Mouse (Mus musculus): ENCODE measurements around the gene 3110009E18Rik. TPM values are rescaled to one million over a fixed set of nuclear protein-coding genes. Genes with fewer than 3 reads are reported as not detected.
A peak's percentile ranks its signal among the peaks of the same experiment; 100 is the strongest.

The 3110009E18Rik gene
- polyA plus RNA-seq, 1 experiment = 4.6 TPM

DNA sequence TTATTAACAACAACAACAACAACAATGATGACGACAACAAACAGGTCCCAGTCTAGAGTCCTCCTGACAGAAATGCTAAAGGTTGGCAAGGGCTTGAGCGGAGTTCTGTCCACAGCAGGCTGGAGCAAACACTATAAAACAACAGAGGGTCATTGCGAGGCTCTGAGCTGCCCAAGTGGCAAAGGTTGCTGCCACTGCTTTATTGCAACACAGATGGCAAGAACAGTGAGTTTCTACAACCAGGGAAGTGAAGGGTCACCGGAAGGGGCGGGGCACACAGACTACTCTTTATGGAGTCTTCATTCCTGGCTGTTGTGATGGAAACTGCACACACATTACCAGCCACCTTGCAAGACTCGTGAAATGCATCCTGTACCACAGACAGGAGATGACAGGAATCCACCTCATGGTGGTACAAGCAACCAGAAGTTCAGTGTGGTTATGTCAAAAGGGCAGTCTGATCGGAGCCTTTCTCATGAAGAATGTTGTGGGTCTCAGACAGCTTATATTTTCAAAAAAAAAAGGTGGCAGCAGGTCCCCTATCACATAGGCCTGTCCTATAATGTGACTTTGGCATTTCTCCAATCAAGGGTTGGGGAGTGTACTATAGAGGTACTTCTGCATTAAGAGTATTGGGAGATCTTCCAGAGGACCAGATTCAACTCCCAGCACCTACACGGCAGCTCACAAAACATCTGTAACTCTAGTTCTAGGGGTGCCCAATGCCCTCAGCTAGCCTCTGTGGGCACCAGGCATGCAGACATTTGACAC lies 20.3 kb upstream of the 3110009E18Rik start:
- DNase-seq (ENCODE audit: extremely low spot score in 1 of 2, low spot score in 1 of 2) = no peak

DNA sequence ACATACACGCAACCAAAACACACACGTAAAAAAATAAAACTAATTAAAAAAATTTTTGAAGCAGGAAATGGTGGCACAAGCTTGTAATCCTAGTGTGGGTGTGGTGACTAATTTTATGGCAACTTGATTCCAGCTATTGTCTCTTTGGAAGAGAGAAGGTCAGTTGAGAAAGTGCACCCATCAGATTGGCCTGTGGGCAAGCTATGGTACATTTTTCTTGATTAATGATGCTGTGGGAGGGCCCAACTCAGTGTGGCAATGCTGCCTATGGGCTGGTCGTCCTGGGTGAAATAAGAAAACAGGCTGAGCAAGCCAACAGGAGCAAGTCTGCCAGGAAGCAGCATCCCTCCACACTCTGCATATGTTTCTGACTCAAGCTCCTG lies 19.8 kb upstream of the 3110009E18Rik start:
- no peak for DNase-seq (ENCODE audit: extremely low spot score in 1 of 2, low spot score in 1 of 2)

DNA sequence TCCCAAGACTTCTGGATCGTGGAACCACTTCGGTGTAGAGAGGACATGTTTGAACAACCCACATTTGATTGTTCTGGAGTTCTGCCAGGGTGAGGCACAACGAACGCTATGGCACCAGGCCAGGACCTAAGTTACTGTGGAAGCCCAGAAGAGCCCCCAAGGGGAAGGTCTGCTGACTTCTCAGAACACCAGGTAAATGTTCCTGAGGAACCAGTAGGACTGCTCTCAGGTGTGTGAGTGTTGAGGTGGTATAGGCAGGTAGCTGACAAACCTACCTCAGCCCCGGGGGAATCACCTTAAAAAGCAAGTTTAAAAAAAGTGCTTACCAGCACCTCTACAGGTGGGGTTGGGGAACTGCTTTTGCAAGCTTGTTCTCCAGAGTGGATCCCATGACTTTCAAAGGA lies 15.4 kb upstream of the 3110009E18Rik start:
- no peak for DNase-seq (ENCODE audit: extremely low spot score in 1 of 2, low spot score in 1 of 2)

- no peak for DNase-seq (ENCODE audit: extremely low spot score in 1 of 2, low spot score in 1 of 2)
These were observed 11.1 kb upstream of the 3110009E18Rik start for GRCm38 (mm10) chr1:120109741-120110432.

DNA sequence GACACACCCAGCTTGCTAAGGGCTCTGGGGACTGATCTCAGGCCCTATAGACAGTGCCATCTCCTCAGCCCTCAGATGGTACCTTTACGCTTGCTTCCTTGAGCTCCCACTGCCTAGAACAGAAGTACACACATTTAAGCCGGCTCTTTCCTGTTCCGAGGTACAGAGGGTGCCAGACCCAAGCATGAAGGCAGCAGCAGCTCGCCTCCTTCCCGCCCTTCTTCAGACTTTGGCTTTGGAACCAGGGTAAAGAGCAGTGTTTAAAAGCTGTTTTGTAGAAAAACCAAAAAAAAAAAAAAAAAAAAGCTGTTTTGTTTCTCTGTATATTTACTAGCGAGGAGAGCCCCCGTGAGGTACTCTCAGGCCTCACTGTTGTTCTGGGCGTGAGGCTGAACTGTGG lies 9.2 kb upstream of the 3110009E18Rik start:
- no peak for DNase-seq (ENCODE audit: extremely low spot score in 1 of 2, low spot score in 1 of 2)

DNA sequence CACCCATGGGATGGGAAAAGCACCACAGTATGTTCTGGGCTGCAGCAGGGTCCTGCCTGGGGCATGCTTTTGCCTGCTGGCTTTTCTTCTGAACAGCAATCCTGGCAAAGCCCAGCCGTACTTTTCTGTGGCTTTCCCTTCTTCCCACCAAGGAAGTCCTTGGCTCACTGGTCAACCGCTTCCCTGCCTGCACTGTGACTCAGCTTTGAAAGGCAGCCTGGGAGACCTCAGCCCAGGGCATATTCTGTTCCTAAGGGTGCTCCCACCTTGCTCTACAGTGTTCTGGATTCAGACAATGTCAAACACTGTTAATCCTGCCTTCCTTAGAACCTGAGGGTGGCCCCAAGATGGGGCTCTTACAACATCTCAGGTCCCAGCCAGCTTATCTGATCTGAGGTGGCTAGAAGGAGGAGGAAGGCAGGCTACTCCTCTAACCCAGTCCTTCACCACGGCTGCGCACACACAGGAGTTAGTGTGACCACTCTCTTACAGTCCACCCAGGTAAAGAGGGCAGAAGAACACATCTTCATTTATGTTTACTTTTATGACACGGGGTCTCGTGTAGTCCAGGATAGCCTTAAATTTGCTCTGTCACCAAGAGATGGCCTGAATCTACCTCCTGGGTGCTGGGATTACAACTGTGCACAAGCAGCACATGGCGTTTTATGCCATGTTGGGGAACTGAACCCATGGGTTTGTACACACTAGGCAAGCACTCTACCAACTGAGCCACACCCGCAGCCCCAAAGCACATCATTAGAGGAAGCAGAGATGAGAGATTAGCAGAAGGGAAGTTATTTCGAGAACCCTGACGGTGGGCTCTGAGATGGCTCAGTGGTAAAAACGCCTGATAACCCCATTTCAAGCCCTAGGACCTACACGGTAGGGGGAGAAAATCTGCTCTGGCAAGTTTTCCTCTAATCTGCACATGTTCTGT lies 8.5 kb upstream of the 3110009E18Rik start:
- no peak for DNase-seq (ENCODE audit: extremely low spot score in 1 of 2, low spot score in 1 of 2)

DNA sequence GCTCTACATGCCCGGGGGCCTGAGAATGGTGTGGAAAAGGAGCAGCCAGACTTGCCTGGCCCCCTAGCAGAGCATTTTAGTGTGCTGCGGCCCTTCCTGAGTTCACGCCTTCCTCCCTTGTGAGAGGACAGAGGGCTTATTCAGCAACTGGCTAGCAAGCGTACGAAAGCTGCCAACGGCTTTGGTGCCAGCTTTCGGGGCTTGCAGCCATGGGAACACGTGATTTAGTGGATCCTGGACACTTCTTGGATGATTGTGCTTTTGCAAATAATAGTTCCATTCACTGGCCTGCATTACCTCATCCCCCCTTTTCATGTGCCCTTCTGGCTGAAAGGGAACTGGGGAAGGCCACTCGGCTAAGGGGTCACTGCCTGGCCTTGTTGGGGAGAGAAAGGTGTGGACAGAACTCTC lies 5.3 kb upstream of the 3110009E18Rik start:
- DNase-seq (ENCODE audit: extremely low spot score in 1 of 2, low spot score in 1 of 2) = peak; percentile 81 to 86

DNA sequence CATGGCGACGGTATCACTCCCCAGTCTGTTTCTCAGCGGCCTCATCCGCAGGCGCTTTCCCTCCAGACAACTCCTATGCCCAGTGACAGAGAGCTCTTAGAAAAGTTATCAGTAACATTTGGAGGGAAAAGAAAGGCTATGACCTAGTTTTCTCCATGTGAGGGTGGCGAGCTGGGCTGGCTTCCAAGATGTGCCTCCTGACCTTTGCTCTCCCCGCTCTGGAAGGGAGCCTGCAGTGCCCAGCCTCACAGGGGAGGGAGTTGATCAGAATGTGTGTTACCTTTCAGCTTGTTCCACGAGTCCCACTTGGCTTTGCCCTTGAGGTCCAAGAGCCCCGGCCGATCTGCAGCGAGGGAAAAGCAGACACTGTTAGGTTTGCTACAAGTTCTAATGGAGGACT lies 4.9 kb upstream of the 3110009E18Rik start:
- DNase-seq (ENCODE audit: extremely low spot score in 1 of 2, low spot score in 1 of 2) = no peak

- no peak for DNase-seq (ENCODE audit: extremely low spot score in 1 of 2, low spot score in 1 of 2)
These were observed 2.1 kb upstream of the 3110009E18Rik start for GRCm38 (mm10) chr1:120118854-120119253.

DNA sequence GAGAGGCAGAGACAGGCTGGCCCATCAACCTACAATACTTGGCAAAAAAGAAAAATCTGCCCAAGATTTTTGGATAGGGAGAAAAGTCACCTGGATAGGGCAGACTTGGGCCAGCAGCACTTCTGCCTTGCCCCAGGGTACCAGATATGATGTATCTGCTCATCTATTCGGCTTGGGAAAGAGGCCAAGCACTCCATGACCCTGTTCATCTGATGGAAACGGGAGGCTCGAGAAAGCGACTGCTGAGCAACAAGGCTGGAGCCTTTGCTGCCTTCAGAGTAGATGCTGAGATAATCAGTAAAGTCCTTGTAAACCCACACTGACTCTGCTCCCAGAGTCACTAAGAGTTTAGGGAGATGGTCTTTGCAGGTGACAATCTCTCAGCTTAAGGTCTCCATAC lies 1.6 kb upstream of the 3110009E18Rik start:
- DNase-seq (ENCODE audit: extremely low spot score in 1 of 2, low spot score in 1 of 2) = no peak

DNA sequence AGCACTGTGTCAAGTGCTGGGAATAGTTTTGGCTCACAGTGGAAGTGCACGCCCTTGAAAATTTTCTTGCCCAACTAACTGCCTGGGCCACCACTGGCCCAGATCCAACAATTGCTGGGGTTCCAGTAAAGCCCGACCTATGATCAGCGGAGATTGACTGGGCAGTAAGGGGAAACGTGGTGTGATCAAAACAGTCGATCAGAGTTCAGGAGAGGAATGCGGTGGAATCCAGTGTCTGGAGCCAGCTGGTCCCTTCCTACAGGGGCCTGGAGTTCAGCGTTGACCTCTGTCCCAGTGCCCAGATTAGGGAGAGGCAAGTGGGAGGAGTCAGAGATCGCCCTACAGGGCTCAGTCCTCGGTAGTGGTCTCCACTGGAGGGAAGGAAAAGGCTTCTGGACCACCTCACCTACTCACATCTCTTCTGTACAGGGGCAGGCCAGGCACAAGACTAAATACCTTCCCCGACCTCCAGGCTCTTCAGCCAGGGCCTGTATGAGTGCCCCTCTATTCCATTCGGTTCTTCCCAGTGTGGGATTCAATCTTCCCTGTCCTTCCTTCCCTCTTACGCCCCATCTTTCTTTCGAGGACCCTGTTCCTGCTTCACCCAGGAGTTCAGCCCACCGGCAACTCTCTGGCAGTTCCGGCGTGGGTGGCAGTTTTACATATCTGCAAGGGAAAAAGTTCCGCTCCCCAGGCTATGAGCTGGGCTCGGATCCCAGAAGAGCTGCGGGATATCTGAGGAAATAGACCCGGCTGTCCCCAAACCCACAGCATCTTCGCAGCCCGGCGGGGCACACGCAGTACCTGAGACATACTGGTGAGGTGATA lies 632 bp upstream of the 3110009E18Rik start:
- no peak for DNase-seq (ENCODE audit: extremely low spot score in 1 of 2, low spot score in 1 of 2)

GRCm38 (mm10) chr1:120121930-120122530 lies 1.0 kb downstream of the 3110009E18Rik start:
- no peak for DNase-seq (ENCODE audit: extremely low spot score in 1 of 2, low spot score in 1 of 2)

- no peak for DNase-seq (ENCODE audit: extremely low spot score in 1 of 2, low spot score in 1 of 2)
These were observed 1.8 kb downstream of the 3110009E18Rik start for GRCm38 (mm10) chr1:120122634-120123383.

DNA sequence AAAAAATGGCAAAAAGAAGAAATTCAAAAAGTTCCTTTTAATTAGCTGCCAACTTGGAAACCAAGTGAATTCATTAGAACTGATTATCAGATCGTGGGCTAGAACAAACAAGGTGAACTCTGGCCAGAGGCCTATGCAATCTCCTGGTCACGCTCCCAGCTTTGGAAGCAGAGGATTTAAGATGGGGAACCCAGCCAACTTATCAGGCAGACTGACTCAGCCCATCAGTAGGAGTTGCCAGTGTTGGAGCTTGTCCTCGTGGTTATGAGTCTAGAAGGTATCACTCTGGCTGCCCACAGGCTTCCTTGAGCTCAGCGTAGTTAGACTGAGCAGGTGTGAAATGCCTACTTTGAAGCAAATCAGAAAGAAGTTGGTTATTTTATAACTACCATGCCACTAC lies 3.9 kb downstream of the 3110009E18Rik start:
- DNase-seq (ENCODE audit: extremely low spot score in 1 of 2, low spot score in 1 of 2) = peak in 1 of 2 experiments; percentile 31

DNA sequence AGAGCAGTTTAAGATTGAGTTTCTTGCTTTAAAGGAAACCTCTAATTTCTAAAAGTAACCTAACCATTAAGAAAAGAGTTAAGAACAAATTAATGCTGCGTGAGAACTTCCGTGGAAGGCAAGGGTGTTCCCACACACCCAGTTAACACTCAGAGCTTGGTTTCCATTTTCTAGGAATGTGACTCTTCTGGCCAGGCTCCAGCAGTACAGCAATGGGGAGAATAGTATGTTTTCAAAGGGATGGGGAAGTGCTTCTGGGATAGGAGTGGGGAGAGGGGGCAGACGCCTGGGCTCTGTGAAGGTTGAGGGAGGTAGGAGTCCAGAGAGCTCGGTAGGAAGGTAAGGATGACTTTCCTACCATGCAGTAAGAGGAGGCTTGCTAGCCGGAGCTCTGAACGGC lies 4.5 kb downstream of the 3110009E18Rik start:
- peak in 1 of 2 experiments; percentile 45 for DNase-seq (ENCODE audit: extremely low spot score in 1 of 2, low spot score in 1 of 2)

DNA sequence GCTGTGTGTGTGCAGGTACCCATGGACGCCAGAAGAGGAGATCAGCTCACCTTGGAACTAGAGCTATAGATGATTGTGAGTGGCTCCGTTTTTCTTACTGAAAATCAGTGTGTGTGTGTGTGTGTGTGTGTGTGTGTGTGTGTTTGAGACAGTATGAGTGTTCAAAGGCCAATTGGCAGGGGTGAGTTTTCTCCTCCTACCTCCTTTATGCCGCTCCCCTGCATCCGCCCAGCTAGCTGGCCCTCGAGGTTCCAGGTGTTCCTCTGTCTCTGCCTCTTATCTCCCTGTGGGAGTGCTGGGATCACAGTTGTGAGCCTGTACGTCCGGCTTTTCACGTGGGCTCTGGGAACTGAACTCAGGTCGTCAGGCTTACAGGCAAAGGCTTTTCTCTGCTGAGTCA lies 5.3 kb downstream of the 3110009E18Rik start:
- no peak for DNase-seq (ENCODE audit: extremely low spot score in 1 of 2, low spot score in 1 of 2)

DNA sequence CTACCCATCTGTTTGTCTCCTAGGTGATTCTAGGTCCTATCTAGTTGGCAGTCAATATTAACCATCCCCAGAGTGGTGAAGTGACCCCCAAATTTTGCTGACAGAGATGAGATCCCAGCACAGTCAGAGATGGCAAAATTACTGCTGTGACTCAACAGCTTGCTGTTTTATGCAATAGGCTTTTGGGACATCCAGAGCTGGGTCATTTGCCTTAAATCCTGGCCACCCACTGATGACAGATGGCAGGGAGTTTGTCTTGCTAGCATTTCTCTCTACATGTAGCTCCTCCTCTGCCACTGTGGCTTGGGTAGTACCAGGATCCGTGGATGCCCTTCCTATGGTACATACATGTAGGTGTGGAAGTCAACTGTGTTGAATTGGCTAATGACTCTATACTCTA lies 11.4 kb downstream of the 3110009E18Rik start:
- peak in 1 of 2 experiments; percentile 42 for DNase-seq (ENCODE audit: extremely low spot score in 1 of 2, low spot score in 1 of 2)

DNA sequence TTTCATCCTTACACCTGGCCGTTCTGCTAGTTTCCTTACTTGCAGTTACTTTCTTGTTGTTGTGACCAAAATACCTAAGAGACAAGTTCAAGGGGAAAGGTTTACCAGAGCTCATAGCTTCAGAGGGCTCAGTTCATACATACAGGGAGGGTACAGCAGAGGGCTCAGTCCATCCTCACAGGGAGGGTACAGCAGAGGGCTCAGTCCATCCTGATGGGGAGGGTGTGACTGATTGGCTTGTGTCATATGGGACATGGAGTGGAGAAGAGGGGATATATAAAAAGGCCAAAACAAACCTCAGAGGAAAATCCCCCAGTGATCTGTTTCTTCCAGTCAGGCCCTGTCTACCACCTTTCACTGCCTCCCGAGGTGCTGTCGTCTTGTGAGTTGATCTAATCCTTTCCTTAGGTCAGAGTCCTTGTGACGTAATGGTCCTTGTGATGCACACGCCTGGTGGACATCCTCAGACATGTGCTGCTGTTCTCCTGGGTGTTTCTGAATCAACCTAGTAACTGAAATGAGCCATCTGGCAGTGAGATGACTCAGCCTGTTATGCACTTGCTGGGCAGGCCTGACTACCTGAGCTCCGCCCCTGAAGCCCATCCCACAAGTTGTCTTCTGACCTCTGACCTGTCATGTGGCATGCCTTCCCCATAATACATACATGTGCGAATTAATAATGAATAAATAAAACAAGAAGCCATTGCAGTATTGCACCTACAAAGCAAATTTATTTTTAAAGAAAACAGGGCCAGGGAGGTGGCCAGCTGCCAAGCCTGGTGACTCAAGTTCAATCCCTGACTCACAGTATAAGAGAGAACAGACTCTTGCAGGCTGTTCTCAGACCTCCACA lies 15.2 kb downstream of the 3110009E18Rik start:
- peak; percentile 73 to 79 for DNase-seq (ENCODE audit: extremely low spot score in 1 of 2, low spot score in 1 of 2)

Measured in frontal cortex, adult 2 months (tissue).